Mouse (Mus musculus) adrenal gland, adult 8-10 months (tissue): Measurements from ENCODE around the gene Dohh. TPM values are rescaled to one million over a fixed set of nuclear protein-coding genes. Genes with fewer than 3 reads are reported as not detected.

Experiments
- DNase-seq: peaks from one replicate; pipeline ENCODE4 v3.0.0; 2022
- total RNA-seq, 4 experiments: library from RNA; stranded (reverse); gene quantifications; 2 replicates each; pipeline ENCODE4 v1.2.4; 2022

Gene Dohh
- total RNA-seq, 4 experiments from 2014 or later, result 49.8 to 60.2 (median 55.0) TPM

GRCm38 (mm10) chr10:81418216-81419070 is 34.2 kb downstream of the Dohh start:
- peak; percentile 7 for DNase-seq

GRCm38 (mm10) chr10:81419111-81419928 is 35.1 kb downstream of the Dohh start:
- peak; percentile 43 for DNase-seq

- DNase-seq, result peak; percentile 75
Observed at GRCm38 (mm10) chr10:81420191-81420767, 36.1 kb downstream of the Dohh start.

GRCm38 (mm10) chr10:81421041-81421796 is 37.0 kb downstream of the Dohh start:
- DNase-seq, result peak; percentile 11

- peak; percentile 64 for DNase-seq
Observed at GRCm38 (mm10) chr10:81421797-81422100, 37.5 kb downstream of the Dohh start.

- DNase-seq, result peak; percentile 29
Observed at GRCm38 (mm10) chr10:81422191-81422590, 38.0 kb downstream of the Dohh start.

GRCm38 (mm10) chr10:81422661-81423217 is 38.5 kb downstream of the Dohh start:
- DNase-seq, result peak; percentile 12

GRCm38 (mm10) chr10:81423476-81424245 is 39.4 kb downstream of the Dohh start:
- peak; percentile 24 for DNase-seq

- DNase-seq, result peak; percentile 62
Observed at GRCm38 (mm10) chr10:81424246-81425051, 40.2 kb downstream of the Dohh start.

- DNase-seq, result peak; percentile 60
Observed at GRCm38 (mm10) chr10:81425236-81425850, 41.1 kb downstream of the Dohh start.

GRCm38 (mm10) chr10:81426081-81426671 is 41.9 kb downstream of the Dohh start:
- DNase-seq, result peak; percentile 42

- DNase-seq, result peak; percentile 69
Observed at GRCm38 (mm10) chr10:81426897-81427296, 42.7 kb downstream of the Dohh start.

- peak; percentile 29 for DNase-seq
Observed at GRCm38 (mm10) chr10:81427327-81427726, 43.1 kb downstream of the Dohh start.

GRCm38 (mm10) chr10:81427804-81428506 is 43.7 kb downstream of the Dohh start:
- DNase-seq, result peak; percentile 20

- no peak for DNase-seq
Observed at GRCm38 (mm10) chr10:81428507-81428870, 44.3 kb downstream of the Dohh start.

GRCm38 (mm10) chr10:81429092-81429491 is 44.9 kb downstream of the Dohh start:
- peak; percentile 22 for DNase-seq

GRCm38 (mm10) chr10:81429605-81430061 is 45.4 kb downstream of the Dohh start:
- DNase-seq, result peak; percentile 89

GRCm38 (mm10) chr10:81430141-81430830 is 46.1 kb downstream of the Dohh start:
- peak; percentile 78 for DNase-seq
